Mouse (Mus musculus) heart, postnatal 25 days (tissue): ENCODE measurements around the gene Sass6. TPM values are rescaled to one million over a fixed set of nuclear protein-coding genes. Genes with fewer than 3 reads are reported as not detected.
"Not testable (repeated sequence)": the region's sequence is repeated elsewhere in the genome, so short reads cannot be mapped to it uniquely, and the experiment has no call there.

Source experiments
- DNase-seq: peaks from one replicate; pipeline ENCODE4 v3.0.0; 2022; ENCODE audit warnings: low spot score
- intact Hi-C: fragments of 180-260 bp; cut with DNase I; formaldehyde crosslinking; loops from one replicate; pipeline ENCODE4 v1.15.1; 2025
- total RNA-seq, 2 experiments: library from RNA; stranded (reverse); gene quantifications; 2 replicates each; pipeline ENCODE4 v1.2.3; 2021

Sass6 gene
- total RNA-seq, 2 experiments from 2014 or later, result 2.1 to 2.4 TPM

DNA sequence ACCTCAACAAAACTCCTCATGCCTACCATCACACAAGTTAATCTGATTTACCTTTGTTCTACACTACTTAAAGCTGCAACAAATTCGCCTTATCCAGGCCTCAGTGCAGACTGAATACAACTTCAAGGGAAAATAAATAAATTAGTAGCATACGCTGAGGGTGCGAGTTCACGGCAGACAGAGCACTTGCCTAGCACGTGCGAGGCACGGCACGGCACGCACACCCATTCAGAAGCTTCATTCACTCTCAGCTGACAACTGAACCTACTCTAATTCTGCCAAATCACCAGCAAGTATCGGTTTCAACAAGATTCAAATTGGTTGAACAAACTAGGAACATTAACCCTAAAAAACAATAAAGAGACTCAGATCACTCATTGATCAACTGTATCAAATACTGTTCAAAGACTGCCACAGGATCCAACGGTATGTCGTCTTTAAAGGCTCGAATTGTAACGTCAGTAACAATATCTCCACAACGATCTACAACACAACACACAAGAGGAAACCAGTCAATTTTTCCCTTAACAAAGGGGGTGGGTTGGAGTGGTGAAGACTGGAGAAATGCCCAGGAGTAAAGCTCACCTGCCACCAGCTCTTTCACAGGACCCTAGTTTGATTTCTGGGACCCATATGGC, 64.3 kb downstream of the Sass6 start:
- intact Hi-C loops, result no loop called here

GRCm38 (mm10) chr3:116659856-116660430, 65.2 kb downstream of the Sass6 start:
- intact Hi-C loops, result loop anchor here (2.0 to 10.0 kb wide), 3 partner anchors 19 to 235 kb away; partner anchors contain the start of genes Cdc14a and Rtca
- DNase-seq, result no peak

More for the DNA sequence above, 64.3 kb downstream of the Sass6 start:
- DNase-seq, result no peak

GRCm38 (mm10) chr3:116661288-116661869, 66.6 kb downstream of the Sass6 start:
- intact Hi-C loops, result loop anchor here (2.0 to 10.0 kb wide), 3 partner anchors 21 to 237 kb away; partner anchors contain the start of genes Cdc14a and Rtca

DNA sequence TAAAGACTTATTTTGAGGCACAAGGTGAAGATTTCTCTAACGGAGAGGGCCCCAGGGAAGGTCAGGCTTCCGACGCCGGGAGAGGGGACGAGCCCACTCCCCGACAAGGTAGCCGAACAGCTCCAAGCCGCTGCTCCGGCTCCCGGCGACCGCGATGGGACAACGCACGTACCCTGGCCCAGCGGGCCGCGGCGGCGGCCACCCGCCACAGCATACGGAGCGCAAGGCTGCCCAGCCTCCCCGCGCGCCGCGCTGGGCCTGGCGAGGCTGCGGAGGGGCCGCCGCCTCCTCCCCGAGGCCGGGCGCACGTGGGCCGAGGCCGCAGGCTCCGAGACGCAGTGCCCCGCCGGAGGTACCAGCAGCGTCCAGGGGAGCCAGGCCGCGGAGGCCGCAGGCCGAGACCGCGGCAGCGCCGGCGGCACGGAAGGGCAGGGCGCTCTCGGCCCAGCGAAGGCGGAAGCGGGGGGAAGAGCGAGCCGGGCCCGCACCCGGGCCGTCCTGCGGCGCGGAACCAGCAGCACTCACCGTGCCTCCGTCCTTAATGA, 67.2 kb downstream of the Sass6 start:
- intact Hi-C loops, result loop anchor here (1.0 to 10.0 kb wide), 5 partner anchors 21 to 237 kb away; partner anchors contain the start of genes Cdc14a, Rtca, Sass6 and Slc35a3
- peak; percentile 12 for DNase-seq

More at GRCm38 (mm10) chr3:116661288-116661869, 66.6 kb downstream of the Sass6 start:
- DNase-seq, result no peak

DNA sequence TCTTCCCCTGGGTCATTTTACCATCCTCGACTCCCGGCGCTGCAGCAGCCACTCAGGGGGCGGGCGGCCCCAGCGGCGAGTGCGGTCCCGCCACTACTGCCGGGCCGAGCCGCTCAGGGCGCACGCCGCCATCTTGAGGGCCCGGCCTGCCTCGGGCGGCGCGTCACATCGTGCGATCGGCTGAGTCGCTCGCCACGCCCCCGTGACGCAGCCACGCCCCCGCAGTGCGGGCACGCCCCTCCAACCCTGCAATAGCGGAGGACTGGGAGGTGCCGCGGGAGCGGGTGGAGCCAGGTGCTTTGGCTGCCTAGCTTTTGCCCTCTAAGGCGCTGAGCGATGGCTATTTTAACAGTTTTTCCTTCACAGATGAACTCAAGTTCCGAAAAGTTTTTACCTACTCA, 67.7 kb downstream of the Sass6 start, which contains the start of gene Mfsd14a:
Gene Mfsd14a, minus strand, starts transcription at position 215 of the 401 bp plus-strand sequence.
- intact Hi-C loops, result loop anchor here (1.0 to 10.0 kb wide), 4 partner anchors 50 to 238 kb away; partner anchors contain the start of genes Cdc14a, Rtca, Sass6 and Slc35a3
- peak; percentile 98 for DNase-seq

DNA sequence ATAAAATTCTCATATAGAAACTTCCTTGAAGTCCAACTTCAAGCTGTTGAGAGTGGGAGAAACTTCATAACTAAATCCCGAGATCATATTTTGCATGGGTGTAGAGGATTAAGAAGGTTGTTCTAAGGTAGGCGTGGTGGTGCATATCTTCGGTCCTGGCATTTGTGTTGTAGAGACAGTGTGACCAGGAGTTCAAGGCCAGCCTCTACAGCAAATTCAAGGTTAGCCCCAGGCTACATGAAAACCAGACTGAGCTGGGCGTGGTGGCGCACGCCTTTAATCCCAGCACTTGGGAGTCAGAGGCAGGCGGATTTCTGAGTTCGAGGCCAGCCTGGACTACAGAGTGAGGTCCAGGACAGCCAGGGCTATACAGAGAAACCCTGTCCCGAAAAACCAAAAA, 69.5 kb downstream of the Sass6 start:
- intact Hi-C loops, result loop anchor here (10.0 kb wide), 2 partner anchors 159 to 239 kb away; partner anchors contain the start of genes Cdc14a and Rtca
- not testable (repeated sequence) for DNase-seq

Other genes starting within 250 kb of the Sass6 start
- gene Cdc14a, start 170.9 kb upstream of the Sass6 start, total RNA-seq, result 1 to 10 TPM; 3.7 to 4.2 TPM
- 10 to 100 TPM; 20.1 to 22.1 TPM for gene Rtca, start 86.8 kb upstream of the Sass6 start, total RNA-seq
- gene Dbt, start 81.9 kb upstream of the Sass6 start, total RNA-seq, result 10 to 100 TPM; 57.0 to 62.1 TPM
- gene Lrrc39, start 32.0 kb upstream of the Sass6 start, total RNA-seq, result 10 to 100 TPM; 69.5 to 70.7 TPM
- gene Trmt13, start 19.6 kb downstream of the Sass6 start, total RNA-seq, result 1 to 10 TPM; 5.1 to 5.3 TPM
- gene Mfsd14a, start 67.7 kb downstream of the Sass6 start, total RNA-seq, result 10 to 100 TPM; 17.9 to 22.0 TPM
- gene Gm43191, start 86.3 kb downstream of the Sass6 start, total RNA-seq, result 1 to 10 TPM in 1 of 2 experiments, under 1 TPM in 1; 0.86 to 1.3 TPM
- 10 to 100 TPM; 13.9 to 14.6 TPM for gene Slc35a3, start 117.8 kb downstream of the Sass6 start, total RNA-seq
- gene Agl, start 213.2 kb downstream of the Sass6 start, total RNA-seq, result 100 to 1,000 TPM; 199 to 210 TPM